Mouse (Mus musculus) forebrain, embryonic 13.5 days (tissue): Measurements from ENCODE around the gene Pcnx4. TPM values are rescaled to one million over a fixed set of nuclear protein-coding genes. Genes with fewer than 3 reads are reported as not detected.

Experiments used
- ATAC-seq: fragments of 200-750 bp; cut with Nextera tagmentation; 2 replicates; pipeline ENCODE4 v1.8.0; 2017
- H3K27ac ChIP-seq: fragments of 300-500 bp; sonication (generic); 2 replicates; pipeline ENCODE4 v1.5.1; 2015; ENCODE audit warnings: inconsistent platforms, mild to moderate bottlenecking, moderate library complexity
- H3K27me3 ChIP-seq: fragments of 300-500 bp; sonication (generic); 2 replicates; pipeline ENCODE4 v1.6.1; 2015; ENCODE audit warnings: mild to moderate bottlenecking, inconsistent platforms
- H3K36me3 ChIP-seq: fragments of 300-500 bp; sonication (generic); 2 replicates; pipeline ENCODE4 v1.6.1; 2015; ENCODE audit warnings: mild to moderate bottlenecking, inconsistent platforms; ENCODE audit not compliant: poor library complexity, severe bottlenecking
- H3K4me1 ChIP-seq: fragments of 300-500 bp; sonication (generic); 2 replicates; pipeline ENCODE4 v1.6.1; 2015; ENCODE audit warnings: inconsistent platforms
- H3K4me2 ChIP-seq: fragments of 300-500 bp; sonication (generic); 2 replicates; pipeline ENCODE4 v1.6.1; 2015; ENCODE audit warnings: inconsistent platforms, mild to moderate bottlenecking, moderate library complexity
- H3K4me3 ChIP-seq: fragments of 300-500 bp; sonication (generic); 2 replicates; pipeline ENCODE4 v1.5.1; 2015; ENCODE audit warnings: mild to moderate bottlenecking, inconsistent platforms
- H3K9ac ChIP-seq: fragments of 300-500 bp; sonication (generic); 2 replicates; pipeline ENCODE4 v1.6.1; 2015; ENCODE audit warnings: mild to moderate bottlenecking, inconsistent platforms
- H3K9me3 ChIP-seq: fragments of 300-500 bp; sonication (generic); replicated peaks from 2 replicates; pipeline ENCODE4 v1.6.1; 2016; ENCODE audit warnings: inconsistent platforms
- WGBS: fragments of 180-500 bp; shearing (Covaris S2); methylation state at CpG from one replicate; pipeline ENCODE4 v1.1.7; 2015; 5-methylcytosine and 5-hydroxymethylcytosine counted together
- polyA plus RNA-seq: library from polyadenylated mRNA; unstranded; fragments of >200 nt; fragmentation: Nextera tagmentation; extraction: Ambion mirVana; gene quantifications from 2 replicates; pipeline ENCODE4 v1.2.1, GENCODE M21; 2015

Gene Pcnx4
- polyA plus RNA-seq, 1 experiment from 2014 or later, result 15.5 TPM

GRCm38 (mm10) chr12:72620856-72621255 is 84.7 kb downstream of the Pcnx4 start:
- Histone ChIP-seq H3K4me3 (no peak overlapping the region), H3K4me1 (no peaks in the 10 kb centered on the region), H3K27me3 (no peaks in the 10 kb centered on the region), H3K27ac (no peak overlapping the region), H3K9ac (no peak overlapping the region), H3K4me2 (no peak overlapping the region), H3K9me3 (no peaks in the 10 kb centered on the region), H3K36me3 (no peaks in the 10 kb centered on the region)
- WGBS, result 93% methylated on average over 7 of the region's 7 CpGs
- ATAC-seq, result no peak

GRCm38 (mm10) chr12:72621441-72621840 is 85.3 kb downstream of the Pcnx4 start:
- 87% methylated on average over 1 of the region's 1 CpGs for WGBS
- Histone ChIP-seq H3K27ac (no peak overlapping the region), H3K27me3 (no peaks in the 10 kb centered on the region)

GRCm38 (mm10) chr12:72622853-72623496 is 86.8 kb downstream of the Pcnx4 start:
- Histone ChIP-seq H3K9me3 (no peaks in the 10 kb centered on the region), H3K27me3 (no peaks in the 10 kb centered on the region), H3K27ac (no peak overlapping the region), H3K4me3 (no peak overlapping the region), H3K9ac (no peak overlapping the region), H3K36me3 (no peaks in the 10 kb centered on the region), H3K4me1 (no peaks in the 10 kb centered on the region), H3K4me2 (no peak overlapping the region)
- ATAC-seq, result no peak
- 86% methylated on average over 5 of the region's 5 CpGs for WGBS

More at GRCm38 (mm10) chr12:72621441-72621840, 85.3 kb downstream of the Pcnx4 start:
- no peak overlapping the region for H3K9ac ChIP-seq
- H3K4me3 ChIP-seq, result no peak overlapping the region
- no peaks in the 10 kb centered on the region for H3K4me1 ChIP-seq
- ATAC-seq, result no peak
- H3K4me2 ChIP-seq, result no peak overlapping the region
- H3K9me3 ChIP-seq, result no peaks in the 10 kb centered on the region
- no peaks in the 10 kb centered on the region for H3K36me3 ChIP-seq

GRCm38 (mm10) chr12:72628751-72629150 is 92.6 kb downstream of the Pcnx4 start:
- H3K27me3 ChIP-seq, result no peaks in the 10 kb centered on the region
- no peak for ATAC-seq
- H3K36me3 ChIP-seq, result no peaks in the 10 kb centered on the region
- H3K9me3 ChIP-seq, result no peaks in the 10 kb centered on the region
- no peaks in the 10 kb centered on the region for H3K4me1 ChIP-seq
- no peak overlapping the region for H3K9ac ChIP-seq
- H3K27ac ChIP-seq, result no peak overlapping the region
- WGBS, result 96% methylated on average over 7 of the region's 7 CpGs
- H3K4me3 ChIP-seq, result no peak overlapping the region
- no peak overlapping the region for H3K4me2 ChIP-seq

Other genes with a start within 250 kb of the Pcnx4 start
- 1,241 and 1,349 TPM in 2 replicates for gene Rtn1, start 127.3 kb upstream of the Pcnx4 start, polyA plus RNA-seq
- 3.0 and 3.2 TPM in 2 replicates for gene Lrrc9, start 94.5 kb upstream of the Pcnx4 start, polyA plus RNA-seq
- gene Gm4756, start 113.3 kb downstream of the Pcnx4 start, polyA plus RNA-seq, result not detected in 2 replicates
- gene Dhrs7, start 128.5 kb downstream of the Pcnx4 start, polyA plus RNA-seq, result 5.3 and 6.1 TPM in 2 replicates
- gene Ppm1a, start 221.1 kb downstream of the Pcnx4 start, polyA plus RNA-seq, result 33.9 and 44.0 TPM in 2 replicates